Comparison of ENCODE assay signal across 11 mouse cellular contexts in genomic region chr2:25110505-25111183, GRCm38 (mm10). TPM values are rescaled to one million over a fixed set of nuclear protein-coding genes. Genes with fewer than 3 reads are reported as not detected.
DNase-seq lines count a peak whose midpoint lies in the region; ATAC-seq lines count a peak whose summit lies in the region.
"Had no signal": no experiment of that assay in that cellular context is flagged by ENCODE, and none has a peak within 500 bp of the region (broad histone marks: within the 10 kb centered on the region; RNA-seq: fewer than 3 reads in every experiment).

No protein-coding gene starts in this region.

- peak overlapping the region; percentile 76 for H3K27ac ChIP-seq in liver, embryonic 13.5 days

- H3K4me3 ChIP-seq in liver, embryonic 13.5 days (replicated peaks), result no peak overlapping the region

- H3K9me3 ChIP-seq in liver, embryonic 13.5 days (replicated peaks), result no peaks in the 10 kb centered on the region

- intact Hi-C loops in heart, postnatal 25 days (cut with DNase I), result no loop called here

- H3K27me3 ChIP-seq in liver, embryonic 13.5 days, result no peaks in the 10 kb centered on the region
- H3K27me3 ChIP-seq: CH12.LX had no signal

- H3K36me3 ChIP-seq in liver, embryonic 13.5 days, result no peaks in the 10 kb centered on the region

- ATAC-seq in liver, embryonic 13.5 days (ENCODE audit: low read depth), result no peak

- peak overlapping the region; percentile 28; the same call in 1 of the 2 replicates for H3K9ac ChIP-seq in liver, embryonic 13.5 days

- H3K4me2 ChIP-seq in liver, embryonic 13.5 days, result no peak overlapping the region

- H3K4me1 ChIP-seq in liver, embryonic 13.5 days (replicated peaks), result peaks cover 70% of the 10 kb centered on the region

- peak; percentile 21 for DNase-seq in gastrocnemius, postnatal 25 days
- no peak for DNase-seq in gastrocnemius, adult 18-20 months (ENCODE audit: low spot score)
- peak; percentile 53 for DNase-seq in adrenal gland, postnatal 10 days
- DNase-seq in heart, postnatal 25 days (ENCODE audit: low spot score), result peak; percentile 20
- no peak for DNase-seq in liver, embryonic 13.5 days
- DNase-seq in layer of hippocampus, adult 18-20 months (ENCODE audit: low spot score in 2 of 2), result no peak
- DNase-seq in thymus, postnatal 10 days (ENCODE audit: low spot score in 2 of 2), result no peak
- DNase-seq in frontal cortex, postnatal 10 days (ENCODE audit: low spot score in 2 of 2), result no peak

RNA-seq across cellular contexts. Expression of gene Noxa1, which starts 15.7 kb away (rescaled TPM):
- total RNA-seq in gastrocnemius, postnatal 25 days (2021), result not detected
- total RNA-seq in gastrocnemius, adult 18-20 months (2021), result not detected
- total RNA-seq in adrenal gland, postnatal 10 days (2021), result not detected
- total RNA-seq in heart, postnatal 25 days (2021), result not detected
- 1.1 and 1.6 TPM in 2 replicates for polyA plus RNA-seq in liver, embryonic 13.5 days (2015; fragmentation: Nextera tagmentation; extraction: Ambion mirVana)
- total RNA-seq in layer of hippocampus, adult 18-20 months (2021), result not detected
- total RNA-seq: heart, postnatal 36 days had no signal

RNA-seq across cellular contexts. Expression of gene Entpd8, which starts 30.5 kb away (rescaled TPM):
- not detected for total RNA-seq in gastrocnemius, postnatal 25 days (2021)
- not detected for total RNA-seq in gastrocnemius, adult 18-20 months (2021)
- total RNA-seq in adrenal gland, postnatal 10 days (2021), result 1 to 10 TPM; 7.0 to 9.7 TPM
- not detected for total RNA-seq in heart, postnatal 25 days (2021)
- 1.6 and 2.2 TPM in 2 replicates for polyA plus RNA-seq in liver, embryonic 13.5 days (2015; fragmentation: Nextera tagmentation; extraction: Ambion mirVana)
- total RNA-seq in layer of hippocampus, adult 18-20 months (2021), result not detected
- total RNA-seq: CH12.LX; heart, postnatal 36 days had no signal
- polyA plus RNA-seq: neural tube, embryonic 11.5 days had no signal

RNA-seq across cellular contexts. Expression of gene Nsmf, which starts 56.5 kb away (rescaled TPM):
- 10 to 100 TPM; 12.8 to 15.9 TPM for total RNA-seq in gastrocnemius, postnatal 25 days (2021)
- 10 to 100 TPM in 1 of 2 experiments, 1 to 10 TPM in 1; 8.8 to 10.5 TPM for total RNA-seq in gastrocnemius, adult 18-20 months (2021)
- 10 to 100 TPM; 53.4 to 68.3 TPM for total RNA-seq in adrenal gland, postnatal 10 days (2021)
- total RNA-seq in heart, postnatal 25 days (2021), result 10 to 100 TPM; 19.8 to 21.2 TPM
- 8.0 and 10.2 TPM in 2 replicates for polyA plus RNA-seq in liver, embryonic 13.5 days (2015; fragmentation: Nextera tagmentation; extraction: Ambion mirVana)
- total RNA-seq in layer of hippocampus, adult 18-20 months (2021), result 100 to 1,000 TPM; 950 to 953 TPM

Comparison
In these comparisons a context has a peak if more than half of its experiments do, and no peak if none do; other contexts are left out.
1. DNase-seq: peak in gastrocnemius, postnatal 25 days (single experiment), adrenal gland, postnatal 10 days (single experiment) and heart, postnatal 25 days (single experiment); none in gastrocnemius, adult 18-20 months (single experiment), liver, embryonic 13.5 days (single experiment), layer of hippocampus, adult 18-20 months (0 of 2), thymus, postnatal 10 days (0 of 2) and frontal cortex, postnatal 10 days (0 of 2).
2. RNA of gene Entpd8, which starts 30.5 kb away (total RNA-seq): 7.0 to 9.7 TPM in adrenal gland, postnatal 10 days; not detected in layer of hippocampus, adult 18-20 months, not detected in gastrocnemius, adult 18-20 months, not detected in gastrocnemius, postnatal 25 days and not detected in heart, postnatal 25 days; every median in the first group is over 4 times any median in the second.
3. RNA of gene Nsmf, which starts 56.5 kb away (total RNA-seq): 950 to 953 TPM in layer of hippocampus, adult 18-20 months; 53.4 to 68.3 TPM in adrenal gland, postnatal 10 days, 19.8 to 21.2 TPM in heart, postnatal 25 days, 12.8 to 15.9 TPM in gastrocnemius, postnatal 25 days and 8.8 to 10.5 TPM in gastrocnemius, adult 18-20 months; every median in the first group is over 10 times any median in the second.